Mouse (Mus musculus) cerebellum, postnatal 25 days (tissue): ENCODE measurements at regions not wholly inside any gene's neighbourhood (a gene's known extent, or its start where the extent isn't known, plus 50 kb on each side); places are given as distances from the start of the nearest gene placed in this dataset.
A peak's percentile ranks its signal among the peaks of the same experiment; 100 is the strongest.
"Not testable (repeated sequence)": the region's sequence is repeated elsewhere in the genome, so short reads cannot be mapped to it uniquely, and the experiment has no call there.

Experiments used
- DNase-seq, 2 experiments: peaks; one replicate each; pipeline ENCODE4 v3.0.0; 2021; ENCODE audit warnings: mixed read lengths in 2 of 2

DNA sequence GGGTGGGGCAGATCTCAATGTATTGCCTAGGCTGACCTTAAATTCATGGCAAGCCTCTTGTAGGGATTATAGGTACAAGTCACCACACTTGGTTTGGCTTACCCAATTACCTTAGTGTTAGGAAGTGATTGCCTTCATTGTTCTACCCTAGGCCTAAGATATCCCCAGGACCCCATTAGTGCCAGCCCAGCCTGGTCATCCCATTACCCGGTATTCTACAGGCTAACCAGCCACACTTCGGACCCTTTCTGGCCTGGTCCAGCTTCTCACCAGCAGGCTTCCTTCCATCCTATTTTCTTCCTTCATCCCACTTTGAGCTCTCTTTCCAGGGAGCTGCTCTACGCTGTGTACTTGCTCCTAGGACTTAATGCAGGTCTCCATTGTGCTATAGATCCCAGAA is 59.5 kb downstream of the Tex35 start:
- no peak for DNase-seq

GRCm38 (mm10) chr1:157048201-157048923 is 60.1 kb downstream of the Tex35 start:
- no peak for DNase-seq

DNA sequence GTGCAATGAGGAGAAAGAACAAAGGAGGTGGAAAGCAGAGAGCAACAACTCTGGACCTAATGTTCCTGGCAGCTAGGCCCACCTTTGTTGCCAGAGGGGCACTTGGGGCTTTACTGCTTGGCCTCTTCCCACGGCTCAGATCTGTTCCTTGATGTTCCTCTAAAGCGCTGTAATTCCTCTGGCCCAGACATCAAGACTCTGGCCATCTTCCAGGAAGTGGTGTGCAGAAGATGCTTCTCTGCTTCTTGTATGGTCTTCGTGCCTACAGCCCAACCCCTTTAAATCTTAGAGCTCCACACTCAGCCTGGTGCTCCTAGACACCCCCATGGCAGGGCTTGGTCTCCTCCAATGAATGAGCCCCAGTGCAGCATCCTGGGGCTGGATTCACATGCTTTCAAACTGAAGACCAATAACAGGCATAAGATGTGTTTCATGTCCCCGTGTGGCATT is 60.7 kb downstream of the Tex35 start:
- no peak for DNase-seq

- no peak for DNase-seq
Measured at GRCm38 (mm10) chr1:157046760-157047182, 61.7 kb downstream of the Tex35 start.

DNA sequence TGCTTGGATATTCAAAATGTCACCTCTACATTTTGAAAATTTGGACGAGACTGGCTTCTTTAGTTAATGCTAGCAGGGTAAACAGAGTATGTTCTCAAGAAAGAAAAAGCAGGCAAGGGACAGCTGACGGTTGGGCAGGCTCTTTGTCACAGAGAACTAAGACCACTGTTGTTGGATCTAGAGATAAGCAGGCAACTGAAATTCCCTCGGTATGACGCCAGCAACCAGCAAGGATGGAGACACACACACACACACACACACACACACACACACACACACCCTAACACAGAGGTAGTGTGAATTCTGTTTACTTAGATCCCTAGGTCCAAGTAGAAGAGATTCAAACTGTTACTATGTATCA is 68.7 kb downstream of the Tex35 start:
- no peak for DNase-seq

- DNase-seq: peak; percentile 52 to 68
Measured at GRCm38 (mm10) chr1:157039016-157039835, 69.3 kb downstream of the Tex35 start.

DNA sequence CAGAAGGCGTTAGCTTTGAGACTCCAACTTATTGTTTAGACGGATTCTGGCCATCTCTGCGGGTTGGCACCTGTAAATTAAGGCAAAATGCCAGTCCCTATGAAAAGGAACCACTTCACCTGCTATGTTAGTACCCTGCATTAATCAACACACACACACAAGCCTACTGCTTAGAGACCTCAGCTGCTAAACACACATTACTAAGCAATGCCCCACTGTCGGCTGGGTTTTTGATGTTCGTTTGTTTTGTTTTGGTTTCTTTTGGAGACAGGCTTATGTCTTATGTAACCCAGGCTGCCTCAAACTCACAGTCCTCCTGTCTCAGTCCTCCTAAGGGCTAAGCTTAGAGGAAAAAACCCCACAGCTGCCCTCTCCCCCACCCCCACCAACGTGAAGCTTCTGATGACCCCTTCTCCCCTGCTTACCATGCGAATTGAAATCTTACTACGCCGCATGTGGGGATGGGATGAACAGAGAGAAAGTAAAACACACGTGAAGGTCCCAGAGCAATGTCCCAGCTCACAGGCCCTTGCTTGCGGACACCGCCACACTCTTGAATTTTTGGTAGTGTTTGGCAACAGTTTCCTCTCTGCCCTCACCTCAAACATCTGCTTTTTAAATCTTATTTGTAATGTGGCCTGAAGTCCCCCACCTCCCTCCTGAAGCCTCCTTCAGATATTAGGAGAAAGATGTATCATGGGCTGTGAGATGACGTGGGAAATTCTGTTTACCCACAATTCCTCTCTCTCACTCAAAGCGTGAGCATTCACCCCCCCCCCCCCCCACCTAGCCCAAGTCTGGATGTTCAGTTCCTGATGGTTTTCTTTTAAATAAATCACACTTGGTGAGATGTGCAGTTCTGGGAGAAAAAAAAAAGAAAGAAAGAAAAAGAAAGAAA is 70.1 kb downstream of the Tex35 start:
- DNase-seq: no peak

- no peak for DNase-seq
Measured at GRCm38 (mm10) chr1:157037246-157037991, 71.1 kb downstream of the Tex35 start.

DNA sequence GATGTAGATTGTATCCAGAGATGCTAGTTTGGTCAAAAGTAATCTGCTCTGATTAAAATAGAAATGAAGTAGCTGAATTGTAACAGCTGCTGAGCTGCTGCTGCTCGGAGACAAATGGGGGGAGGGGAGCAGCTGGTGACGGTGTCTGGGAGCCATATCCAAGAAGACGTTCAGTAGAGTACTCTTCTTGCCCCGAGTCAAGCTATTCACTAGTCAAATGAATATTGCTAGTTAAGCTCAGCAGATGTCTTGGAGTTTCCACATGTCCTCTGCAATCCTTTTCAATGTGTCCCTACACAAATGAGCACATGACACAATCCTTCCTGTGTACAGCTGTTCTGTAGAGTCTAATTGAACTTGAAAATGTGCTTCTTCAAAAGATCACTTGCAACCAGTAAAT is 71.7 kb downstream of the Tex35 start:
- DNase-seq: no peak

- DNase-seq: not testable (repeated sequence)
Measured at GRCm38 (mm10) chr1:157035221-157035620, 73.3 kb downstream of the Tex35 start.

GRCm38 (mm10) chr1:157028682-157029081 is 79.8 kb downstream of the Tex35 start:
- no peak for DNase-seq

- peak in 1 of 2 experiments; percentile 28 for DNase-seq
Measured at GRCm38 (mm10) chr1:157027681-157028080, 80.8 kb downstream of the Tex35 start.

DNA sequence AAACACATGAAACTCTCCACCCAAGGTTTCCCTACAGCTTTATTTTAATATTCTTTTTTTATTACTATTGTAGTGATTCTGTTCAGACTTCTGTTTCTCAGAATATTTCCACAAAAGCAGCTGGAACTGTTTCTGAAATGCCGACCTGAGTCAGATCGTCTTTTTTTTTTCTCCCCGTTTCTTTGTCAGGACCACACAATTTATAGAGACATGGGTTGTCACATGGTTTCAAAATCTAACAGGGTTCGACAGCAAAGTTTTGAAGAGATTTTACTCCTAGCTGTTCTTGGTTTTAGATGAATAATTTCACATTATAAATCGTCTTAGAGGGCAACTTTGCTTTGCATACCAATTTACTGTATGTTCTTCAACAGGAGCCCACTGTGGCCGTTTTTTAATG is 84.0 kb upstream of the Ralgps2 start:
- DNase-seq: no peak

- DNase-seq: no peak
Measured at GRCm38 (mm10) chr1:157022456-157023435, 83.3 kb upstream of the Ralgps2 start.

DNA sequence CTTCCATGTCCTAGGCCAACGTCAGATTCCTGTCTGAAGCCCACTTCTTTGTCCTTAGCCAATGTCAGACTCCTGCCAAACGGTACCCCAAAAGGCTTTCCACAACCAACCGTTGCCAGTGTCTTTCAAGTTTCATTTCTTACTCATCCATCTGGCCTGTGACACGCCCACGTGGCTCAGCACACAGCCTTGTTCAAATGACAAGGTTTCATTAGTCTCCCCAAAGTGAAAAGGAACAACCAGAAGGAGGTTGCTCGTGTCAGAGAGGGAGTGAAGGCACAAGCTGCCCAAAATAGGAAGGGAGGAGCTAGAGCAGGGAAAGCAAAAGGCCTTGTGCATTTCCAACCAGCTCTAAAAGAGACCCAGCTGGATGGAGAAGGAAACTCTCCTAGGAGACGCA is 80.5 kb upstream of the Ralgps2 start:
- no peak for DNase-seq

GRCm38 (mm10) chr1:157018726-157019125 is 79.3 kb upstream of the Ralgps2 start:
- DNase-seq: no peak

DNA sequence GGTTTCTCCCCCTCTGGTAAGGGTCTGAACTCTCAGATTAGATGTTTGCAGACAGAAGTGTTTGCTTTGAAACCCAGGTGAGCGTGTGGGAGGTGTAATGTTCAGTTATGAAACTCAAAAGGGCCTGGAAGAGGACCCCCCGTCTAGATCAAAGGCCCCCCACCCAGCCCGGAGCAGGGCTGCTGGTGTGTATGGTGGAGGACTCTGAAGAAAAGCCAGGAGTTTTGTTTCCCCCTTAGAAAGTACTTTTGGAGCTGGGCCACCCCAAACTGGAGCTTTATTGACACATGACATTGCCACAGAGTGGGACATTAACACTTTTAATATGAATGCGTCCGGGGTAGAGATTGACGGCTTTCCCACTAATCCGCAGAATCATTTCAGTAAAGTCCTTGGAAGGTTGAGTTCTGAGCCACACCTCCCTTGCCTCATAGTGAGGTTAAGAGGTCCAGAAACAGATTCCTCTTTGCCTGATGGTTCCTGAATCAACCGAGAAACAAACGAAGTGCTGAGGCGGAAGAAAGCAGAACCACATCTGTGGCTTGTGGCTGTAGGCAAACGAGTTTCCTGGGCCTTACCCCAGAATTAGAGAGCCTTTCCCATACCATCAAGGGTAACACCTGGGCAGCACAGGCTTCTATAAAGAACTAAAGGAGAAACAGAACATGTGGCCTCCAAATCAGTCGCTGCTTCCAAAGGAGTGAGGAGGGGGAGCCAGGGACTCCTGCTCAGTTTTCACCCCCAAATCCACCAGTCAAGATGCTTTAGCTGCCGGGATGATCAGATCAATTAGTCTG is 78.0 kb upstream of the Ralgps2 start:
- DNase-seq: no peak

GRCm38 (mm10) chr1:157016625-157017024 is 77.2 kb upstream of the Ralgps2 start:
- DNase-seq: no peak

- no peak for DNase-seq
Measured at GRCm38 (mm10) chr1:157014532-157015497, 75.4 kb upstream of the Ralgps2 start.
